Mouse (Mus musculus): ENCODE results near the gene Gm13539. TPM values are rescaled to one million over a fixed set of nuclear protein-coding genes. Genes with fewer than 3 reads are reported as not detected.
A peak's percentile ranks its signal among the peaks of the same experiment; 100 is the strongest.
"Not testable (repeated sequence)": the region's sequence is repeated elsewhere in the genome, so short reads cannot be mapped to it uniquely, and the experiment has no call there.

Gm13539 gene
- total RNA-seq (2021), result not detected
- long read RNA-seq, experiment 1, result 0 reads
- long read RNA-seq, experiment 2, result 0 reads

DNA sequence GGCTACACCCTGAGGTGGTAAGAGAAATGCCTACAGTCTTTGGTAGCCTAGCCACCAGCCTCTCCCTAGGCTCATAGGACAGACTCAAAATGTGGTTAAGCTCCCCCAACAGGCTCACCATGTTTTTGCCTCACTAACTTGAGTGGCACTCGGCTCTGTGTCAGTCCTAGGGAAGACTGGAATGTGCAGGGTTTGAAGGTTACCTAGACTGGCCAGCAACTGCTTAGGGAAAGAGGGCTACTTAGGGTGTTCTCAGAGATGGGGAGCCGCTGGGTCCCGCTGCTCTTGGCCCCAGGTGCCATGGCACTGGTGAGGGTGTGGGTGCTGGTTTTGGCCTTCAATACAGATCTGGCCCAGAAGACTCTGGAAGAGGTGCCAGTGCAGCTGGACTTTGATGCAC is at the start of gene Gm13539:
Gene Gm13539 (plus strand): TSS at position 301 of the 400 bp plus-strand sequence.
- DNase-seq, result no peak

DNA sequence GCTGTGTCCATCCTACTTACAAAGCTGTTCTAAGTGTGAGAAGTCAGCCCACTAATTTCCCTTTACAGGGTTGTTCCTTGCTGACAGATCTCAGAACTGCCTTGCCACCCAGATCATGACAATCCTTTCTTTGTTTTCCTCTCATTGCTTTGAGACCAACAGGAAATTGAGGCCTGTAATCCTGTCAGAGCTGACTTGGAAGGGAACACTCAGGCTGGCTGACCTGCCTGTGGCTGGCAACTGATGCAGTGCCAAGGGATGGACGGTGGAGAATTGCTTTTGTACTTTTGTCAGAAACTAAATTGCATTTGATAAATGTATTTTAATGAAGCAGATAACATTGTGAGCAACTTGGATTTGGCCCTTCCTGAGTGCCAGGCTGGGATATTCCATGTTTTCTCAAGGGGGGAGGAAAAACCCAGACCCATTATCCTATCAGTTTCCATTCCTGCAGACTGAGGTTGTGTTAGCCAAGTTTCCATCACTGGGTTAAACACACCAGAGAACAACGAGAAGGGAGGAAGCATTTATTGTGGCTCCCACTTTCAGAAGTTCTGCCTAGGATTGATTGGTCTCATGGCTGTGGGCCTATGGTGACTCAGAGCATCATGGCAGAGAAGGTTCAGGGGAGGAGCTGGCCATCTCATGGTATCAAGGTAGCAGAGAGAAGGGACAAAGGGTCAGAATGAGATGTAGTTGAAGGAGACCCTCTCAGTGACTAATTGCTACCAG is 48.7 kb upstream of the Gm13539 start:
- no peak for DNase-seq

DNA sequence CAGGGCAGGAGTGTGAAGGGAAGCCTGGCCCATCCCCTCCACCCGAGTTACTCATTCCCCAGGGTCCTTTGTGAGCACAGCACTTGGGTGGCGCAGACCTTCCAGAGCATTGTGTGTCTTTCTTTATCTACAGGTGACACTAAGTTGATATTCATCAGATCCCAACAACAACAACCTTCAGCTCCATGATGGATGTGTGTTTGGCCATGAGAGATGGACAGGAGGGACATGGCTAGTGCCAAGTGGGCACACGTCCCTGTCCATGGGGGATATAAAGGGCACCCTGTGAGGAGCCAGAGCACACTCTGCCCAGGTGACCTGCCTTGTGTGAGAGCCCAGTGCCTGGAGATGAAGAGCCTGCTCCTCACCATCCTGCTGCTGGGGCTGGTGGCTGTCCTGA is 45.3 kb upstream of the Gm13539 start, which contains the start of gene Obp2b:
Gene Obp2b (plus strand): TSS at position 301 of the 400 bp plus-strand sequence.
- DNase-seq, result not testable (repeated sequence)

GRCm38 (mm10) chr2:25741671-25742070 is 40.4 kb upstream of the Gm13539 start:
- no peak for DNase-seq

DNA sequence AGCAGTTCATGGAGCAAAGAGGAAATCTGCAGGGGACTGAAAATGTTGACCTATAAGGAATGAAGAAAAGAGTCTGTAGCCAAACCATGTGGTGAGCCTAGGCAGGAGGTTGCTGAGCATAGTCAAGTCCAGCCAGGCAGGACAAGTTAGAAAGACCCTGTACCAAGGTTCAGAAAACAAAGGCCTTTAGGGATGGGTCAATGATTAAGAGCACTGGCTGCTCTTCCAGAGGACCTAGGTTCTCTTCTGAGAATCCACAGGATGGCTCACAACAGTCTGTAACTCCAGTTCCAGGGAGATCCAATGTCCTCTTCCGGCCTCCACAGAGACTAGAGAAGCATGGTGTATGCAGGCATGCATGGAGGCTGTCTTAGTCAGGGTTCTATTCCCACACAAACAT is 27.9 kb upstream of the Gm13539 start:
- DNase-seq, result no peak

GRCm38 (mm10) chr2:25758064-25758625 is 23.9 kb upstream of the Gm13539 start:
- DNase-seq, result no peak

GRCm38 (mm10) chr2:25765269-25765668 is 16.8 kb upstream of the Gm13539 start, which contains the start of gene Lcn3:
Gene Lcn3, plus strand, starts transcription at chr2:25765569.
- DNase-seq, result no peak

DNA sequence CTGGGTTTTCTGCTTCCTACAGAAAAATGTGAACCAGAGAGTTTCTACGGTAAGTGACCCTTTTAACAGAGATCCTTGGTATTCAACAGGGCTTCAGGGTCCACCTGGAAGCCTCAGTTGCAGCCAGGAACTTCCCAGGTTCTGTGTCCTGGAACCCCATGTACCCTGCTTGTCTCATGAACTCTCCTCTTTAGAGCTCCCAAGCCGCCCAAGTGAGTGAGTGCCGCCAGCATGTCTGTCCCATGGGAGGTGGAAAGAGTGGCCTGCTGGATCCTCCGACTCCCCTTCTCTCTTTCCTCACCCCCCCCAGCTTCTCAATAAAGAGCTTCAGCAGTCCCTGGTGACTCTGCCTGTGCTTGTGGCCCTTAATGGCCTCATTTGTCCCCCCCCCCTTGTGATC is 14.3 kb upstream of the Gm13539 start:
- no peak for DNase-seq

DNA sequence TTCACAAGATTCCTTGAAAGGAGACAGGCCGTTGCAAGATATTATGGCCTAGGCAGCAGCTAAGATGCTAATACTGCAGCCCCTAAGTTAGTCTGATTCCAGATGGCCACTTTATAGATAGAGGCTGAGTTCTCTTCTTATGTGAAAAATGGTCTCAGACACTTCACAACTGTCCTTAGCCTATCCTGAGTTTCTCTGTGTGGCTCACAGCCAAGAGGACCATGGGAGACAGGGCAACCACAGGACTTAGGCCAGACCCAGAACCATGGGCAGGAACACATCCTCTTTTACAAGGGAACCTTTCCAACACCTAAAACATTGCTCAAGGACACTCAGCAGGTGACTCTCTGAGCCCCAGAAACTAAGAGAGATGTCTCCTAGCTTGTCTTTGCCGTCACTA is 8.6 kb upstream of the Gm13539 start:
- peak; percentile 25 for DNase-seq

DNA sequence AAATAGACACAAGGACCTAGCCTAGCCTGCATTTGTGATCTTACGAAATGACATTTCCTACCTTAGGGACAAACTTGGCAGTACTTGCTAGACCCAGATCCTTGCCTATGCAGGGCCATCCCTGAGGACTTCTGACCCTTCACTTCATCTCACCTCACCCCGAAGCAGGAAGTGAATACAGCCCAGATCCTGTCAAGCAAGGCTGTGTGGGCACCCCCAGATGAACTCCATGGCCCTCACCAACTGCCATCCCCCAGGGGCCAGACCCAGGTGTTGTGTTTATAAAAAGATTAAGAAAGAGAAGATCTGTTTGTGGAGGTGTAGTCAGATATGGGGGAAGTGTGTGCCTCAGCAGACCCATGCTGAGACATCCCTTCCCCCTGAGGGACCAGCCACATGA is 7.4 kb upstream of the Gm13539 start:
- no peak for DNase-seq

GRCm38 (mm10) chr2:25775991-25776390 is 6.1 kb upstream of the Gm13539 start:
- DNase-seq, result peak; percentile 26

- no peak for DNase-seq
Measured at GRCm38 (mm10) chr2:25776717-25777116, 5.3 kb upstream of the Gm13539 start, which contains the start of gene Lcn11. Gene Lcn11, plus strand, starts transcription at chr2:25777017.

GRCm38 (mm10) chr2:25779076-25779475 is 3.0 kb upstream of the Gm13539 start:
- no peak for DNase-seq

DNA sequence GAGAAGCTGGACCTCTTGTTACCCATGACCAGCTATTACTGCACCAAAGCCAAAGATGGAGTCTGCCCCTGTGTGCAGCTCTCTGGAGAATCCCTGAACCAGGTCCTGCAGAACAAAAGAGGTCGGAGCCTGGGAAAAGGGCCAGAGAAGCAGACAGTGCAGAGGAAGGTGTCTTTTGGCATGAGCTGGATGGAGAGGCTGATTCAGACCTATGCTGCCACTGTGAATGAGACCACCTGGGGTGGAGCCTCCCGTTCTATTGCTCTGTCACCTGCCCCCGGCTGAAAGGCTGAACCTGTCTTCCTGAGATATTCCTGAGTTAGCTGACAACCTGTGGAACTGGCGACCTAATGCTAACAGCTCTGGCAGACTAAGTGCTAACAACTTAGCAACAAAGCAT is 1.1 kb upstream of the Gm13539 start:
- DNase-seq, result no peak

DNA sequence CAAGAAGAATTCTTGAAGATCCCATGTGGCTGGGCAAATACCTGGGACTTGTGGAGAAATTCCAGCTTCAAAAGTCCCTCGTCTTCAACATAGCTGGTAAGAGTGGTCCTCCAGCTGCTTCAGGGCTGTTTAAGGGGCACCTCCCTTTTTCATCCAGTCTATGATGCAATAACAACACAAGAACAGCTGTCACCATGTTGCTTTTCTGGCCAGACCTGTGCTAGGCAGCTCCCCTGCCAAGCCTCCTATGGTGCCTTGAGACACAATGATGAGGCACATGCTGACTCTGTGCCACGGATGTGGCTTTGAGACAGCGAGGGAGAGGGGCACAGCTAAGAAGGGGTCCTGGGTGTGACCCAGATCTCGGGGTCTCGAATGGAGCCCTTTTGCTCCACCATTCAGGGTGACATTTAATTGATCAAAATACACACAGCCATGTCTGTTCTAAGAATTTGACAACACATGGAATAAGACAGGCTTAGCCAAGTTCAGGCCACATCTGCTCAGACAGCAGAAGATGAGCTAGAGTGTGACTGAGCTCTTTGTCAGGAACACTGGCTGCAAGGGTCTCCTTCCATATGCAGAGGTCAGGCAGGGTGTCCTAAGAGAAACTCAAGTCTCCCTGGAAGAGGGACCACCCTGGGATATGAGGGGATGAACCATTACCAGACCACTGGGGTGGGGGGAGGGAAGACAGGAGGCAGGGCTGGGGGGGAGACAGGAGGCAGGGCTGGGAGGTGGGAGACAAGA is 3.7 kb downstream of the Gm13539 start:
- no peak for DNase-seq

DNA sequence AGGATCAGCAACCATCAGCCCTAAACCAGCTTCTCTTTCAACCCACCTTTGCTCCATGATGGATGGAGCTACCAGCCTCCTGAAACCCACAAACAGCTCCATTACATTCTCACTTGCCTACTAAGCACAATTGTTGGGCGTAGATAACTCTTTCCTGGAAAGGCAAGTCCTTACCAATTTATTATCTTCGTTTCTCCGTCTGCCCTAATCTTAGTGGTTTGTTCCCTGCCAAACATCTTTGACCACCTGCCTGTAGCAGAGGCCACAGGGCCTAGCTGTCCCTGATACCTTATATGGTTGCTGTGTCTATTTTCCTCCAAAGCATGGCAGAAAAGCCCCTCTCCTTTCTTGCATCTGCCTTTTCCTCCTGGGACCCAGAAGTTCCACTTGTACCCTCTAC is 7.0 kb downstream of the Gm13539 start:
- DNase-seq, result no peak

GRCm38 (mm10) chr2:25797635-25798034 is 15.6 kb downstream of the Gm13539 start:
- no peak for DNase-seq

DNA sequence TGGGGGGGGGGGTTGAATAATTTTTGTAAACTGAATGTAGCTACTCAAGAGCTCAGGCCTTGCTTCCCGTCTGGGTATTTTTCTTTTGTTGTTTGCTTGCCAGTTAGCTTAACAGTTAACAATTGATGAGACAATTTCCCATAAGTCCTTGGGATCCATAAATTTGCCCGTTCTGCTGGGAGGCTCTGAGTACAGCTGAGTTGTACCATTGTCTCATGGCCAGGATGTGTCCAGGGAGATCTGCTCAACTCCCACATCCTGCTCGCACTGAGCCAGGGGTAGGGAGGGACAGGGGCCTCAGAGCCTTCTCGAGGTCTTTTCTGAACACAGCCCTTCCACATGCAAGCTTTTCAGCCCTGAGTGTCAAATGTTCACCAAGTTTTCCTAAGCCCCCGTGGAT is 16.0 kb downstream of the Gm13539 start:
- no peak for DNase-seq

DNA sequence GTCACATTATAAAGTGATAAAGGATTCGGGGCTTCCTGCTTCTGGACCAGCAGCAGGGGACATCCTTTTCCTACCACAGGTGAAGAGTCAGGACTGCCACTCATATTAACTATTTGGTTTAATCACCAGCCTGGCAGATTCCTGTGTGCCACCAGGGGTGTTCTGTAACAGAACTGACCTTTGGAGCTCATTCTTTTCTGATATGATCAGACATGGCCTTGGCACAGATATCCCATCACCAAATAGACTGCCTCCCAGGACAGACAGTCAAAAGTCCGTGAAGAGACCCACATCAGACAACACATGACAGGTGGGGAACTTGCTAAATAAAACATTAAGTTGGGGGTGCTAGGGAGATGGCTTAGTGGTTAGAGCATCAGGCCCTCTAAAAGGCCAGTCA is 29.7 kb downstream of the Gm13539 start:
- peak; percentile 23 for DNase-seq

DNA sequence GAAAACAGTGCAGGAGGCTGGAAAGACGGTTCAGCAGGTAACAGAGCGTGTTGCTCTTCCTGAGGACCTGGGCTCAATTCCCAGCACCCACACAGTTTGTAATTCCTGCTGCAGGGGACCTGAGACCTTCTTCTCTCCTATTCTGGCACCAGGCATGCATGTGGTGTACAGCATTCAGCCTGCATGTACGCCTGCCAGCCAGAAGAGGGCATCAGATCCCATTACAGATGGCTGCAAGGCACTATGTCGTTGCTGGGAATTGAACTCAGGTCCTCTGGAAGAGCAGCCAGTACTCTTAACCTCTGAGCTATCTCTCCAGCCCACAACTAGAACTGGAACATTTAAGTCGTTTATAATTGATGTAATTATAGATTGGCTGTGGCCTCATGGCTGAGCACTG is 31.3 kb downstream of the Gm13539 start:
- no peak for DNase-seq

- DNase-seq, result not testable (repeated sequence)
Measured at GRCm38 (mm10) chr2:25815748-25816147, 33.7 kb downstream of the Gm13539 start, which contains the start of gene Glt6d1. Gene Glt6d1, minus strand, starts transcription at chr2:25815848.

GRCm38 (mm10) chr2:25822806-25823205 is 40.7 kb downstream of the Gm13539 start, which contains the start of gene Lcn9:
Gene Lcn9, plus strand, starts transcription at chr2:25823153.
- DNase-seq, result no peak

DNA sequence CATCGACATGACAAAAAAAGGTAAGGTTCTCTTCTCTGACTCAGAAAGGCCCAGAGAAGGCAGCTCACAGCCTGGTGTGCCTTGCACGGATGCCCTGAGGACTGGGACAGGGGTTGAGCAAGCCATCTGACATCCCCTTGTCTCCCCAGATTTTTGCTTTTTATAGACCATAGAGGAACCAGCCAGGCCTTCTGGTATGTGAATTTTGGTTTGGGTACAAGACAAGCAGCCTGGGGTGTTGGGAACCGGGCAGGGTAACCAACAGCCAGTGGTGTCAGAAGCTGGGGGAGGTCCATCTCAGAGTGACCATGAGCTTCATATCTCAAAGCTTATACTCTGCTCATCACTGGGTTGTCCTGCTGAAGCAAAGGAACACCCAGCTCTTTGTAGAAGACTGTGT is 42.7 kb downstream of the Gm13539 start:
- no peak for DNase-seq
